Mouse (Mus musculus): ENCODE measurements around the gene Men1.

GRCm38 (mm10) chr19:6386234-6386633 is 51.5 kb downstream of the Men1 start:
- TF ChIP-seq CTCF (IDR thresholded peaks at IDR 0.05) (no peak), POLR2A (IDR thresholded peaks at IDR 0.05; ENCODE audit: insufficient read depth, low read depth, low read length) (no peak), EP300 (IDR thresholded peaks at IDR 0.05; ENCODE audit: insufficient read depth, low read depth, low read length) (no peak)

Data from heart, adult 2 months (tissue).